Mouse (Mus musculus) heart, embryonic 15.5 days (tissue): ENCODE data around the gene Vamp5. TPM values are rescaled to one million over a fixed set of nuclear protein-coding genes. Genes with fewer than 3 reads are reported as not detected.
A peak's percentile ranks its signal among the peaks of the same experiment; 100 is the strongest.

ENCODE experiments used
- ATAC-seq: fragments of 200-750 bp; cut with Nextera tagmentation; replicated peaks from 2 replicates; pipeline ENCODE4 v1.8.0; 2017; ENCODE audit warnings: low read depth, moderate TSS enrichment; ENCODE audit not compliant: insufficient number of reproducible peaks, insufficient read depth, low FRiP score
- H3K27ac ChIP-seq: fragments of 300-500 bp; sonication (generic); 2 replicates; pipeline ENCODE4 v1.5.1; 2015; ENCODE audit warnings: mild to moderate bottlenecking, inconsistent platforms
- H3K27me3 ChIP-seq: fragments of 300-500 bp; sonication (generic); 2 replicates; pipeline ENCODE4 v1.6.1; 2015; ENCODE audit warnings: inconsistent platforms
- H3K36me3 ChIP-seq: fragments of 300-500 bp; sonication (generic); 2 replicates; pipeline ENCODE4 v1.6.1; 2015; ENCODE audit warnings: mild to moderate bottlenecking, inconsistent platforms
- H3K4me1 ChIP-seq: fragments of 300-500 bp; sonication (generic); replicated peaks from 2 replicates; pipeline ENCODE4 v1.6.1; 2015; ENCODE audit warnings: inconsistent platforms
- H3K4me2 ChIP-seq: fragments of 300-500 bp; sonication (generic); 2 replicates; pipeline ENCODE4 v1.6.1; 2015; ENCODE audit warnings: inconsistent platforms, mild to moderate bottlenecking, moderate library complexity
- H3K4me3 ChIP-seq: fragments of 300-500 bp; sonication (generic); 2 replicates; pipeline ENCODE4 v1.5.1; 2015; ENCODE audit warnings: mild to moderate bottlenecking, inconsistent platforms
- H3K9ac ChIP-seq: fragments of 300-500 bp; sonication (generic); 2 replicates; pipeline ENCODE4 v1.6.1; 2015; ENCODE audit warnings: mild to moderate bottlenecking, inconsistent platforms
- H3K9me3 ChIP-seq: fragments of 300-500 bp; sonication (generic); replicated peaks from 2 replicates; pipeline ENCODE4 v1.6.1; 2016; ENCODE audit warnings: inconsistent platforms
- WGBS: fragments of 180-500 bp; shearing (Covaris S2); methylation state at CpG from one replicate; pipeline ENCODE4 v1.1.7; 2015; ENCODE audit warnings: mixed read lengths; 5-methylcytosine and 5-hydroxymethylcytosine counted together
- polyA plus RNA-seq: library from polyadenylated mRNA; unstranded; fragments of >200 nt; fragmentation: Nextera tagmentation; extraction: Ambion mirVana; gene quantifications from 2 replicates; pipeline ENCODE4 v1.2.1, GENCODE M21; 2015

Gene Vamp5
- polyA plus RNA-seq, 1 experiment from 2014 or later, result 46.1 TPM

DNA sequence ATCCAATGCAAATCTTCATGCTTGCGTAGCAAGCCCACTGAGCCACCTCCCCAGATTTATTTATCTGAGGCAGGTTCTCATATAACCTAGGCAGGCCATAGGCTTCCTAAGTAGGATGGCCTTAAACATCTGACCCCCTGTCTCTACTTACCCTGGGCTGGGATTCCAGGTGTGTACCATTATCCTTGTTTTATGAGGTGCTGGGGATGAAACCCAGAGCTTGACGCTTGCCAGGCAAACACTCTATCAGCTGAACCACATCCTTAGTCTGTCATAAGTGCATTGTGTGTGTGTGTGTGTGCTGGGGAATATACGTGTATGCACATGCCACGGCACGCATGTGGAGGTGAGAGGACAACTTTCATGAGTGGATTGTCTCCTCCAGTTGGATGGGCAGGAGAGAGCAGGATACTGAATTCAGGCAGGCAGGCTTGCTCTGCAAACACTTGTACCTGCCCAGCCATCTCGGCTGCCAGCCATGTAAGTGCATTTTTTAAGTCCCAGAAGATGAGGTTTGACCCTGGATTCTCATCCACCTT is 8.6 kb upstream of the Vamp5 start:
- Histone ChIP-seq H3K9me3 (no peaks in the 10 kb centered on the region), H3K27ac (peak overlapping the region; percentile 97), H3K36me3 (peaks cover 16% of the 10 kb centered on the region), H3K4me1 (peaks cover 25% of the 10 kb centered on the region), H3K9ac (peak overlapping the region; percentile 80), H3K27me3 (no peaks in the 10 kb centered on the region), H3K4me3 (peak overlapping the region; percentile 68), H3K4me2 (peak overlapping the region; percentile 66)
- WGBS, result 71% methylated on average over 6 of the region's 6 CpGs
- no peak for ATAC-seq

DNA sequence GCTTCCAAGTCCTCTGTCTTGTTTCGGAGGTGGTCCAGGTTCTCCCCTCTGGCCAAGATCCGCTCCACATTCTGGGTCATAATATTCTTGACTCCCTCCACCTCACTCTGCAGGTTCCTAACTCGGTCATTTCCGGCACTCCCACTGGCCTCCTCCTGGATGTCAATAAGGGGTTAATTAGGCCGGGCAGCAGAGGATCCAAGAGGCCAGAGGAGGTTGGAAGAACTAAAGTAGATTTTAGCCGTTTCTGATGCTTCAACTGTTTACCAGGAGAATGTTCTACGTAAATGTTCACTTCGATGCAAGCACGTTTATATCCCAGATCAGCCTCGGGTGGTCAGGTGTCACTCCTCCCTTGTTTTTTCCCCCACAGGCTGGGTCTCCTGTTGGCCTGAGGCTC is 8.0 kb upstream of the Vamp5 start:
- H3K9me3 ChIP-seq, result no peaks in the 10 kb centered on the region
- WGBS, result 68% methylated on average over 10 of the region's 10 CpGs
- H3K27ac ChIP-seq, result no peak overlapping the region
- 0 out of 2 replicates have a peak overlapping the region, but pooled peaks have one; percentile 66 for H3K4me2 ChIP-seq
- H3K27me3 ChIP-seq, result no peaks in the 10 kb centered on the region
- no peak overlapping the region for H3K9ac ChIP-seq
- peaks cover 25% of the 10 kb centered on the region for H3K4me1 ChIP-seq
- no peak overlapping the region for H3K4me3 ChIP-seq
- ATAC-seq, result no peak
- peaks cover 16% of the 10 kb centered on the region for H3K36me3 ChIP-seq

DNA sequence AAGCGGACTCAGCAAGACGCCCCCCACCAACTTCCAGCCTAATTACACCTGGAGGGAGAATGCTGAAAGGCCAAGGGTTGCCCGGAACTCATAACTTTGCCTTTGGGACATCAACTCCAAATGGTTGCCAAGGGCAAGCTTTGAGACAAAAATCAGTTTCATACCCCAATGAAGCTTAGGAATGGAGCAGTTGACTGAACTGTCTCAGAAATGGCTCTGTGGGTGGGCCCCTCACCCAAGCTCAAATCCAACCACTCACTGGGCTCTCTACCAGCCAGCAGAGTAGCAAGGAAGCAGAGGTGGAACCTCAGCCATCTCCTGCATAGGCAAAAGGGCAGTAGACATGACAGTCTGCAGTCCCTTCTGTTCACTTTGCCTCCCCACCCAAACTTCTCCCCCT is 7.5 kb upstream of the Vamp5 start:
- 84% methylated on average over 3 of the region's 3 CpGs for WGBS
- Histone ChIP-seq H3K27ac (no peak overlapping the region), H3K9ac (no peak overlapping the region), H3K27me3 (no peaks in the 10 kb centered on the region), H3K4me2 (no peak overlapping the region), H3K9me3 (no peaks in the 10 kb centered on the region), H3K36me3 (peaks cover 16% of the 10 kb centered on the region), H3K4me3 (no peak overlapping the region), H3K4me1 (peaks cover 26% of the 10 kb centered on the region)
- no peak for ATAC-seq

DNA sequence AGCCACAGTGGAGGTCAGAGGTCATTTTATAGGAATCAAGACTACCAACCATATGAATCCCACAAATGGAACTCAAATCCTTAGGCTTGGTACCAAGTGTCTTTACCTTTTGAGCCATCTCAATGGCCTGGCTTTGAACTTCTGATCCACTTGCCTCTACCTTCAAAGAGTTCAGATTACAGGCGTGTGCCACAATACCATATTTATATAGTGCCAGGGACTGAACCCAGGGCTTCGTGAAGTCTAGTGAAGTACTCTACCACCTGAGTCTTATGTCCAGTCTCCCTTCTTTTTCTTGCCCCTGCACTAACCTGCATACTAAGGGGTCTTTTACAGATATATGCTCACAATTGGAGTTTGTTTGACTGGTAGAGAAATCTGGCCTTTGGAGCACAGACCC is 6.3 kb upstream of the Vamp5 start:
- no peak for ATAC-seq

DNA sequence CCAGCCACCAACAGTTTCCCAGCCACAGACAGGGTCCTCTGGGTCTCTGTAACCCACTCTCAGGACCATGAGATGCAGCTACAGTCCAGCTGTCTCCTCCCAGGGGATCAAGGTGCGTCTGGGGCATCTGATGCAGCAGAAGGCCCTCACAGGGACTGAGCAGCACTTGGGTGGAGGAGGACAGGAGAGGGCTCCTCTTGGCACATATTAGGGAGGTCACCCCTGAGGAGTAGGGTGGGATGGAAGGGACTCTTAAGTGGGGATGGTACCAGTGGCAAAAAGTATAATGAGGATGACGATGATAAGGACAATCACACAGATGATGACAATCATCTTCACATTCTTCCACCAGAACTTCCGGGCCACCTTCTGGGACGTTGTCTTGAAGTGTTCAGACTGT is 5.0 kb upstream of the Vamp5 start:
- no peak overlapping the region for H3K9ac ChIP-seq
- ATAC-seq, result no peak
- no peak overlapping the region for H3K4me2 ChIP-seq
- H3K36me3 ChIP-seq, result peaks cover 16% of the 10 kb centered on the region
- no peaks in the 10 kb centered on the region for H3K27me3 ChIP-seq
- no peak overlapping the region for H3K27ac ChIP-seq
- no peak overlapping the region for H3K4me3 ChIP-seq
- 63% methylated on average over 4 of the region's 4 CpGs for WGBS
- peaks cover 25% of the 10 kb centered on the region for H3K4me1 ChIP-seq
- H3K9me3 ChIP-seq, result no peaks in the 10 kb centered on the region

More for the DNA sequence above, 6.3 kb upstream of the Vamp5 start:
- no peaks in the 10 kb centered on the region for H3K9me3 ChIP-seq
- 90% methylated on average over 2 of the region's 2 CpGs for WGBS
- no peak overlapping the region for H3K27ac ChIP-seq
- H3K27me3 ChIP-seq, result no peaks in the 10 kb centered on the region
- no peak overlapping the region for H3K9ac ChIP-seq
- H3K4me3 ChIP-seq, result no peak overlapping the region
- no peak overlapping the region for H3K4me2 ChIP-seq
- H3K4me1 ChIP-seq, result peaks cover 29% of the 10 kb centered on the region
- H3K36me3 ChIP-seq, result peaks cover 16% of the 10 kb centered on the region

DNA sequence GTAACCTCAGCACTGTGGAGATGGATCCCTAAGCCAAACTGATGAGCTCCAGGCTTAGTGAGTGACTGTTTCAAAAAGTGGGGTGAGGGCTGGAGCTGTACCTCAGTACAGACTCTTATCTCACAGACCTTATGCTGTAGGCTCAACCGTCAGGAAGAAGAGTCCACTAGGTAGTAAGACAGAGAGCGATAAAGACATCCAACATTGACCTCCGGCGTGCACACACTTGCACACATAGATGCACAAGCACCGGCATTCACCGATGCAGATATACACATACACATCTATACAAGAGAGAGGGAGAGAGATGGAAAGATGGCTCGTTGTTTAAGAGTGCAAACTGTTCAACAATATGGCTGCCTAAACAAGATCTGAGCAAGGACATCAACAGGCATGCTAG is 3.7 kb upstream of the Vamp5 start:
- H3K4me2 ChIP-seq, result no peak overlapping the region
- H3K9ac ChIP-seq, result no peak overlapping the region
- WGBS, result 84% methylated on average over 7 of the region's 7 CpGs
- H3K9me3 ChIP-seq, result no peaks in the 10 kb centered on the region
- no peak for ATAC-seq
- H3K4me1 ChIP-seq, result peaks cover 29% of the 10 kb centered on the region
- H3K36me3 ChIP-seq, result peaks cover 16% of the 10 kb centered on the region
- H3K4me3 ChIP-seq, result no peak overlapping the region
- H3K27me3 ChIP-seq, result no peaks in the 10 kb centered on the region
- H3K27ac ChIP-seq, result no peak overlapping the region

DNA sequence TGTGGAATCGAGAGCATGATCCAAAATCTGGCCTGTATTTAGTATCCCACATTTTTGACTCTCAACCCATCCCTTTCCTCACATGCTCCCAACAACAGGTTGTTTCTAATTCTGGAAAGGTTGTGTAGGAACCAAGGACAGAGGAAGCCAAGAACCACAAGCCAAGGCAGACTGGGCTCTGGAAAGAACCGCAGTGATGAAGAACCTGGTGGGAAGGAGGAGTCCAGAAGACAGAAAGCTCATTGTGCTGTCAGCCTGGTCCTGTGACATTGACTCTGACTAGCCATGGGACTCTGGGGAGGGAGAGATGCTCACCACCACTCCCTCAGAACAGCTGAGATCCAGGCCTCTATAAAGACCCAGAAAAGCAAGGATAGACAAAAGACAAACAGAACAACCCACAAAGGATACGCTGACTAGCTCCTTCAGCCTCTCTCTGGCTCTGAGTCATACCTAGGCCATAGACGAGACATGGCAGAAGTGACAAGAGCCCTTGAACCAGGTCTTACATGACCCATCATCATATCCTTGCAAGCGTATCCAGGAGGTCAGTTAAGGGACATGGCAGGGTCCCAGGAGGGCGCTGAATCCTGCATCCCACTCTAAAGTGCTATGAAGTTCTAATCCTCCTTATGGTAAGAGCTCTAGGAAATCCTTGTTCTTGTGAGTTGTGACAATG is 3.0 kb upstream of the Vamp5 start:
- Histone ChIP-seq H3K9me3 (no peaks in the 10 kb centered on the region), H3K36me3 (peaks cover 16% of the 10 kb centered on the region), H3K4me1 (peaks cover 23% of the 10 kb centered on the region), H3K27ac (no peak overlapping the region), H3K9ac (no peak overlapping the region), H3K27me3 (no peaks in the 10 kb centered on the region), H3K4me2 (no peak overlapping the region), H3K4me3 (no peak overlapping the region)
- no peak for ATAC-seq
- WGBS, result 75% methylated on average over 6 of the region's 6 CpGs

DNA sequence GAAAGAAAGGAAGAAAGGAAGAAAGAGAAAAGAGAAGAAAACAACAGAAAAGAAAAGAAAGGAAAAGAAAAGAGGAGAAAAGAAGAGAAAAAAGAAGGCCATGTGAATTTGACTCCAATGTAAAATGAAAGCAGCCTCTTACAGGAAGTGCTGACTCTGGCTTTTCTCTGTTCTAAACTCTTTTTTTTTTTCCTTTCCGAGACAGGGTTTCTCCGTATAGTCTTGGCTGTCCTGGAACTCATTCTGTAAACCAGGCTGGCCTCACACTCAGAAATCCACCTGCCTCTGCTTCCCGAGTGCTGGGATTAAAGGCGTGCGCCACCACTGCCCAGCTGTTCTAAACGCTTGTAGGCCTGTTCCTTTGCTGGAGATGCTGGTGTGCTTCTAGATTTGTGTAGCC is 2.2 kb upstream of the Vamp5 start:
- no peak overlapping the region for H3K9ac ChIP-seq
- H3K4me3 ChIP-seq, result no peak overlapping the region
- H3K4me1 ChIP-seq, result peaks cover 18% of the 10 kb centered on the region
- H3K27ac ChIP-seq, result no peak overlapping the region
- no peak overlapping the region for H3K4me2 ChIP-seq
- no peaks in the 10 kb centered on the region for H3K9me3 ChIP-seq
- no peaks in the 10 kb centered on the region for H3K27me3 ChIP-seq
- WGBS, result 68% methylated on average over 6 of the region's 6 CpGs
- H3K36me3 ChIP-seq, result peaks cover 16% of the 10 kb centered on the region
- ATAC-seq, result no peak

DNA sequence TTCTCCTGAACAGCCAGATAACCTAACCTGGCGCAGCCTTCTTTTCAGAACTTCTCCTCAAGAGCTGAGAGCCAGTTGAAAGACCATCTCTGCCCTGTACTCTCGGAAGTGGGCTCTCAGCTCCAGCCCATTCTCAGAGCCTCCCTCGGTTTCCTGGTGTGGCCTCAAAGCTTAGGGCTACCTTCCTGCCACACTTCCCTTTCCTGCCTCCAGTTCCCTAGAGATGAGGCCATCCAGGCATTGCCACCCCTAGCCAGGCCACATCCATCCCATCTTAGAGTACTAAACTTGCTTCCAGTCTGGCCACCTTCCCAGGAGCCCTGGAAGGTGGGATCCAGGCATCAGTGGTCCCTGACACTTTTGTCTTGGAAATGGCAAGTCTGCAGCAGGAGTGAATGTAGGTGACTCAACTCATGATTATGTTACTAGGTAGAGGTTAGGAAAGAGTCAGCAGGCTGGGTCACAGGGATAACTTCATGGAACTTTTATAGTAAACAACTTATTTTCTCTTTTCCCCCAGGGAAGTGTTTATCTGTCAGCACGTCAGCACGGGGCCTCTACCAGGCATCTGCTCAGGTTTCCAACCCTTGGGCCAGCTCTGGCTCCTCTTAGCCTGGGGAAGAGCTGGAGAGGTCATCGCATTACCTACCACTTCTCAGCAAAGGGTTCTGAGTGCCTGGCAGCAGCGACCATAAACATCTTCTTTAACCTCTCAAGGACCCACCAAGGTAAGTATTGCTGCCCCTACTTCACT is 714 bp downstream of the Vamp5 start:
- Histone ChIP-seq H3K36me3 (peaks cover 1% of the 10 kb centered on the region; the same call in 1 of the 2 replicates), H3K4me3 (peak overlapping the region; percentile 72), H3K27ac (peak overlapping the region; percentile 87), H3K9ac (peak overlapping the region; percentile 80), H3K9me3 (no peaks in the 10 kb centered on the region), H3K4me2 (peak overlapping the region; percentile 79), H3K4me1 (peaks cover 18% of the 10 kb centered on the region), H3K27me3 (no peaks in the 10 kb centered on the region)
- ATAC-seq, result no peak; the same call in 1 of the 2 replicates
- WGBS, result 37% methylated on average over 7 of the region's 7 CpGs

DNA sequence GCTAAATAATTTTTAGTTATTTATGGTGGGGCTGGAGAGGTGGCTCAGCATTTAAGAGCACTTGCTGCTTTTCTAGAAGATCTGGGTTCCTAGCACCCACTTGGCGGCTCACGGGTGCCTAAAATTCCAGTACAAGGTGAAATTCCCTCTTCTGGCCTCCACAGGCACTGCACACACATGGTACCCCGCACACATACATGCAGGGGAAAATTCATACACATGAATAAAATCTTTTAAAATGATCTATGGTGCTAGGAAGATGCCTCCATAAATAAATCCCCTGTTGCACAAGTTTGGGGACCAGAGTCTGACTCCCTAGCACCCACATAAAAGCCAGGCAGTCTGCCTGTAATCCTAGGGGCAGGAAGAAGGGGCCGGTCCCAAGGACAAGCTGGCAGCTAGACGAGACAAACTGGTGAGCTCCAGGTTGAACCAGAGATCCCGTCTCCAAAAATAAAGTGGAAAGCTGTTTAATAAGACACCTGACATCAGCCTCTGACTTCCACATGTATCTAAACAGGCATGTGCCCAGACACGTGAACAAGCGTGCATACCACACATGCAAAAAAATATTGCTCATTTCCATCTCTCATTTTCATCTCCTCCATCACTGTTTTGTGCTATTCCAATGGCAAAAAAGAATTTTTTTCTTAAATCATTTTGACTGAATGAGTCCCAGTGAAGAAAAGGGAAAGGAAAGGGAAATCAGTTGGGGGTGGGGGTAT is 1.6 kb downstream of the Vamp5 start:
- H3K9ac ChIP-seq, result no peak overlapping the region
- H3K27me3 ChIP-seq, result no peaks in the 10 kb centered on the region
- peak overlapping the region; percentile 72 for H3K4me3 ChIP-seq
- peaks cover 25% of the 10 kb centered on the region for H3K4me1 ChIP-seq
- 86% methylated on average over 8 of the region's 8 CpGs for WGBS
- H3K4me2 ChIP-seq, result peak overlapping the region; percentile 79
- H3K36me3 ChIP-seq, result no peaks in the 10 kb centered on the region
- ATAC-seq, result no peak
- peak overlapping the region; percentile 87; the same call in 1 of the 2 replicates for H3K27ac ChIP-seq
- H3K9me3 ChIP-seq, result no peaks in the 10 kb centered on the region
